Mouse (Mus musculus): ENCODE data around the gene Tuba3a.

The Tuba3a gene

GRCm38 (mm10) chr6:125285890-125286289, at the start of gene Tuba3a:
Gene Tuba3a (minus strand): TSS chr6:125286042.
- DNase-seq (ENCODE audit: low read depth, low spot score), result no peak

GRCm38 (mm10) chr6:125334356-125334755, 48.5 kb upstream of the Tuba3a start:
- no peak for DNase-seq (ENCODE audit: low read depth, low spot score)

GRCm38 (mm10) chr6:125333112-125333899, 47.5 kb upstream of the Tuba3a start:
- no peak for DNase-seq (ENCODE audit: low read depth, low spot score)

- DNase-seq (ENCODE audit: low read depth, low spot score), result peak; percentile 80
These were observed 44.9 kb upstream of the Tuba3a start for GRCm38 (mm10) chr6:125330626-125331326.

GRCm38 (mm10) chr6:125328243-125328642, 42.4 kb upstream of the Tuba3a start:
- DNase-seq (ENCODE audit: low read depth, low spot score), result no peak

- no peak for DNase-seq (ENCODE audit: low read depth, low spot score)
These were observed 39.5 kb upstream of the Tuba3a start for GRCm38 (mm10) chr6:125325337-125325736.

GRCm38 (mm10) chr6:125323547-125323946, 37.7 kb upstream of the Tuba3a start:
- no peak for DNase-seq (ENCODE audit: low read depth, low spot score)

GRCm38 (mm10) chr6:125322794-125323193, 37.0 kb upstream of the Tuba3a start:
- no peak for DNase-seq (ENCODE audit: low read depth, low spot score)

GRCm38 (mm10) chr6:125321114-125321855, 35.4 kb upstream of the Tuba3a start:
- DNase-seq (ENCODE audit: low read depth, low spot score), result no peak

- DNase-seq (ENCODE audit: low read depth, low spot score), result no peak
These were observed 34.5 kb upstream of the Tuba3a start, which contains the start of gene Scnn1a for GRCm38 (mm10) chr6:125320323-125320722. Gene Scnn1a (plus strand): TSS chr6:125320659.

GRCm38 (mm10) chr6:125319919-125320296, 34.1 kb upstream of the Tuba3a start:
- no peak for DNase-seq (ENCODE audit: low read depth, low spot score)

- no peak for DNase-seq (ENCODE audit: low read depth, low spot score)
These were observed 33.4 kb upstream of the Tuba3a start for GRCm38 (mm10) chr6:125318981-125319918.

GRCm38 (mm10) chr6:125317077-125317476, 31.2 kb upstream of the Tuba3a start:
- DNase-seq (ENCODE audit: low read depth, low spot score), result no peak

GRCm38 (mm10) chr6:125314746-125315145, 28.9 kb upstream of the Tuba3a start:
- DNase-seq (ENCODE audit: low read depth, low spot score), result no peak

- DNase-seq (ENCODE audit: low read depth, low spot score), result no peak
These were observed 28.4 kb upstream of the Tuba3a start for GRCm38 (mm10) chr6:125314231-125314563.

- peak; percentile 83 for DNase-seq (ENCODE audit: low read depth, low spot score)
These were observed 27.8 kb upstream of the Tuba3a start, which contains the start of gene Ltbr for GRCm38 (mm10) chr6:125313546-125314230. Gene Ltbr (minus strand): TSS chr6:125313885.

GRCm38 (mm10) chr6:125312581-125313355, 26.9 kb upstream of the Tuba3a start:
- DNase-seq (ENCODE audit: low read depth, low spot score), result no peak

- no peak for DNase-seq (ENCODE audit: low read depth, low spot score)
These were observed 26.3 kb upstream of the Tuba3a start for GRCm38 (mm10) chr6:125312171-125312570.

GRCm38 (mm10) chr6:125309406-125309805, 23.6 kb upstream of the Tuba3a start:
- no peak for DNase-seq (ENCODE audit: low read depth, low spot score)

GRCm38 (mm10) chr6:125308921-125309320, 23.1 kb upstream of the Tuba3a start:
- no peak for DNase-seq (ENCODE audit: low read depth, low spot score)

All from skeletal muscle tissue, adult 2 months (tissue).